Mouse (Mus musculus) liver, embryonic 15.5 days (tissue): ENCODE data around the gene Trp53i11. TPM values are rescaled to one million over a fixed set of nuclear protein-coding genes. Genes with fewer than 3 reads are reported as not detected.
A peak's percentile ranks its signal among the peaks of the same experiment; 100 is the strongest.

Experiments used
- ATAC-seq: fragments of 200-750 bp; cut with Nextera tagmentation; 2 replicates; pipeline ENCODE4 v1.8.0; 2017; ENCODE audit warnings: moderate number of reproducible peaks, mild to moderate bottlenecking, moderate library complexity; ENCODE audit not compliant: insufficient read depth
- H3K27ac ChIP-seq: fragments of 300-500 bp; sonication (generic); replicated peaks from 2 replicates; pipeline ENCODE4 v1.5.1; 2015; ENCODE audit warnings: mild to moderate bottlenecking, inconsistent platforms
- H3K27me3 ChIP-seq: fragments of 300-500 bp; sonication (generic); 2 replicates; pipeline ENCODE4 v1.6.1; 2015; ENCODE audit warnings: mild to moderate bottlenecking, inconsistent platforms
- H3K36me3 ChIP-seq: fragments of 300-500 bp; sonication (generic); replicated peaks from 2 replicates; pipeline ENCODE4 v1.6.1; 2015; ENCODE audit warnings: moderate library complexity, mild to moderate bottlenecking, inconsistent platforms
- H3K4me1 ChIP-seq: fragments of 300-500 bp; sonication (generic); replicated peaks from 2 replicates; pipeline ENCODE4 v1.6.1; 2015; ENCODE audit warnings: inconsistent platforms
- H3K4me2 ChIP-seq: fragments of 300-500 bp; sonication (generic); 2 replicates; pipeline ENCODE4 v1.6.1; 2015; ENCODE audit warnings: moderate library complexity, mild to moderate bottlenecking, inconsistent platforms
- H3K4me3 ChIP-seq: fragments of 300-500 bp; sonication (generic); replicated peaks from 2 replicates; pipeline ENCODE4 v1.5.1; 2015; ENCODE audit warnings: mild to moderate bottlenecking, inconsistent platforms
- H3K9ac ChIP-seq: fragments of 300-500 bp; sonication (generic); 2 replicates; pipeline ENCODE4 v1.6.1; 2015; ENCODE audit warnings: moderate library complexity, mild to moderate bottlenecking, inconsistent platforms
- H3K9me3 ChIP-seq: fragments of 300-500 bp; sonication (generic); replicated peaks from 2 replicates; pipeline ENCODE4 v1.6.1; 2016; ENCODE audit warnings: inconsistent platforms
- WGBS: fragments of 180-500 bp; shearing (Covaris S2); methylation state at CpG from one replicate; pipeline ENCODE4 v1.1.7; 2015; ENCODE audit warnings: mixed read lengths; ENCODE audit not compliant: insufficient replicate concordance; 5-methylcytosine and 5-hydroxymethylcytosine counted together
- polyA plus RNA-seq: library from polyadenylated mRNA; unstranded; fragments of >200 nt; fragmentation: Nextera tagmentation; extraction: Ambion mirVana; gene quantifications from 2 replicates; pipeline ENCODE4 v1.2.1, GENCODE M21; 2015

Trp53i11 gene
- polyA plus RNA-seq, 1 experiment from 2014 or later = 3.4 TPM

GRCm38 (mm10) chr2:93172460-93172859, 14.9 kb upstream of the Trp53i11 start:
- H3K4me1 ChIP-seq = no peaks in the 10 kb centered on the region
- 28% methylated on average over 5 of the region's 5 CpGs for WGBS
- ATAC-seq = no peak
- no peaks in the 10 kb centered on the region for H3K9me3 ChIP-seq
- no peak overlapping the region for H3K4me3 ChIP-seq
- H3K9ac ChIP-seq = no peak overlapping the region
- H3K4me2 ChIP-seq = no peak overlapping the region
- H3K27me3 ChIP-seq = peaks cover 28% of the 10 kb centered on the region
- no peaks in the 10 kb centered on the region for H3K36me3 ChIP-seq
- no peak overlapping the region for H3K27ac ChIP-seq

DNA sequence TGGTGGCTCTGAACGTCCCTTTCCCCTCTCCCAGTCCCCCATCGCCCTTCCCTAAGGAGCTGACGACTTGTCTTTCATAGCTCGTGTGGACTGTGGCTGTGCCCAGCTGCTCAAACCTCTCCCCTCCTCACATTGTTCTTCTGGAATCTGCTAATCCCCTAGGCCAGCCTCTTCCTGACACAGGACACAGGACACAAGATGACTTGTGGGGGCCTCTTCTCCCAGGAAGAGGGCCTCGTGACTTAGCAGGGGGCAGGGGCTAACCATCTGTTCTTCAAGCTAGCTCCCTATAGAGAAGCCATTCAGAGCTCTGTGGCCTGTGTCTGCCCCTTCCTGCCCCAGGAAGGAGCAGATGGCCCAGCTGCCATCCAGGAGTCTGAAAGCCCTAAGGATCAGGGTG, 13.2 kb upstream of the Trp53i11 start:
- ATAC-seq = no peak
- Histone ChIP-seq H3K4me1 (no peaks in the 10 kb centered on the region), H3K4me2 (no peak overlapping the region), H3K4me3 (no peak overlapping the region), H3K9ac (no peak overlapping the region), H3K27me3 (peaks cover 45% of the 10 kb centered on the region), H3K9me3 (no peaks in the 10 kb centered on the region), H3K36me3 (no peaks in the 10 kb centered on the region), H3K27ac (no peak overlapping the region)
- WGBS = 32% methylated on average over 5 of the region's 5 CpGs

DNA sequence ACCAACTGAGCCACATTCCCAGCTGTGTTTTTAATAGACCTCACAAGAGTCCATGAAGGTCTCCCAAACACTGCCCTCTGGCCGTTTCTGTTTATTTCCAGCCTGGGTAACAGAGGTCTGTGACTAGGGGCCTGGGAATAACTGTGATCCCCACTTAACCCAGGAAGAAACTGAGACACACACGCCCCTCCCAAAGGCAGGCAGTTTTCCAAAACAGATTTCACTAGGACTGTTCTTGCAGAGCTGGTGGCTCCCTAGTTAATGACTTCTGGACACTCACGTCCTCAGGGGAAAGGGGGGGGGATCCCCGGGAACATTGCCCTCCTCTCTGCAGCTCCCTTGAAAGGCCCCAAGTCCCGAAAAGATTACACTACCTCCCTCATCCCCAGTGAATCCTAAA, 12.1 kb upstream of the Trp53i11 start:
- H3K9me3 ChIP-seq = no peaks in the 10 kb centered on the region
- no peak overlapping the region for H3K4me3 ChIP-seq
- no peak overlapping the region for H3K4me2 ChIP-seq
- ATAC-seq = no peak
- no peak overlapping the region for H3K27ac ChIP-seq
- 36% methylated on average over 5 of the region's 5 CpGs for WGBS
- H3K9ac ChIP-seq = no peak overlapping the region
- H3K4me1 ChIP-seq = no peaks in the 10 kb centered on the region
- no peaks in the 10 kb centered on the region for H3K36me3 ChIP-seq
- peaks cover 56% of the 10 kb centered on the region for H3K27me3 ChIP-seq

DNA sequence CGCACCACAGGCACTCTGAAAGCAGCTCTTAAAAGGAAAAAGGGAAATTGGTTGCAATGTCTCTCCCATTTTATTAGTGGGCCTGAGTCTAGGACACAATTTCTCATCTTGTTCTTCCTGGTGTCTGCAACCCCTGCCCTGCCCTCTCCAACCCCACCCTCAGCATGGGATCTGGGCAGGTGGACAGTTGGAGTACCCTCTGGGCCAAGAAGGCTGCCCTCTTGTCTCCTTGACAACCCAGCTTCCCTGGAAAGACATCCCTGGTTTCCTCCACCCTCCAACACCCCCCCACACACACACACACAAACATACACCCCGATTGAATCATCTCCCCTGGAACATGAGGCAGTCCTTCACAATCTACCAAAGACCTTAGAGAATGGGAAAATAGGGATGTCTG, 11.6 kb upstream of the Trp53i11 start:
- Histone ChIP-seq H3K27me3 (peaks cover 58% of the 10 kb centered on the region), H3K36me3 (no peaks in the 10 kb centered on the region), H3K4me3 (no peak overlapping the region), H3K9me3 (no peaks in the 10 kb centered on the region), H3K27ac (no peak overlapping the region), H3K9ac (no peak overlapping the region), H3K4me2 (no peak overlapping the region), H3K4me1 (no peaks in the 10 kb centered on the region)
- ATAC-seq = no peak
- 42% methylated on average over 2 of the region's 2 CpGs for WGBS

GRCm38 (mm10) chr2:93176193-93176798, 11.1 kb upstream of the Trp53i11 start:
- Histone ChIP-seq H3K9ac (no peak overlapping the region), H3K4me1 (no peaks in the 10 kb centered on the region)

DNA sequence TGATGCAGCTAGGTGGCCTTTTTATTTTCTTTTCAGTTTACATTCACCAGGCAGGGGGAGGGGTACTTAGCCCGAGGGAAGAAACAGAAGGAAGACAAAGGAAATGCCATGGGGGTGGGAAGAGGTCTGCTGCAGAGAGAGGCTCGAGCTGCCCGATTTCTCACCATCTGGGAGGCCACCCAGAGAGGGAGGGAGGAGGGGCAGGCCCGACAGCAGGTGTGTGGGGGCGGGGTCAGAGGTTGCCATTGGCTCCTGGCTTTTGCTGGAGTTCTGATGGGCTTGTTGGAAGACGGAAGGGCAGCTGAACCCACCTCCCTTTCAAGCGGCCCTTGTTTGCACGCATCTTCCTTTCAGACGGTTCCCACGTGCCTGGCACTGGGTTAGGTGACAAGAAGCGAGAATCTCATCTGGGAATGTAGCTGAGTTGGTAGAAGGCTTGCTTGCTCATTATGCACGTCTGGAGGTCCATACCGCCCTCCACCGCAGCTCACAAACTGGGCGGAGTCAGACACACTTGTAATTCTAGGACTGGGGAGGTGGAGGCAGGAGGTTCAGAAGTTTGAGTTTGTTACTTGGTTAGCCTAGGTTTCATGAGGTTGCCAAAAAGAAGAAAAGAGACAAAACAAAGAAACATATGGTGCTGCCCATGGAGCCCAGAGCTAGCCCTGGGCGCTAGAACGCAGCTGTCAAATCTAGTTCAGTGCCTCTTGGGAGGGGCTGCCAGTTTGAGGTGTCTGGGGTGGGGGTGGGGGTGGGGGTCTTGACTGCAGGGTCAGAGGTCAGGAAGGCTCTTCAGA, 10.3 kb upstream of the Trp53i11 start:
- peaks cover 63% of the 10 kb centered on the region for H3K27me3 ChIP-seq
- H3K36me3 ChIP-seq = no peaks in the 10 kb centered on the region
- 7% methylated on average over 17 of the region's 17 CpGs for WGBS
- no peak overlapping the region for H3K4me3 ChIP-seq
- no peaks in the 10 kb centered on the region for H3K9me3 ChIP-seq
- no peak overlapping the region for H3K9ac ChIP-seq
- H3K4me1 ChIP-seq = no peaks in the 10 kb centered on the region
- no peak overlapping the region for H3K27ac ChIP-seq
- ATAC-seq = no peak
- H3K4me2 ChIP-seq = peak overlapping the region; percentile 13; the same call in 1 of the 2 replicates

More at GRCm38 (mm10) chr2:93176193-93176798, 11.1 kb upstream of the Trp53i11 start:
- no peak overlapping the region for H3K4me2 ChIP-seq
- H3K36me3 ChIP-seq = no peaks in the 10 kb centered on the region
- H3K27ac ChIP-seq = no peak overlapping the region
- peaks cover 56% of the 10 kb centered on the region for H3K27me3 ChIP-seq
- no peaks in the 10 kb centered on the region for H3K9me3 ChIP-seq
- no peak for ATAC-seq
- 23% methylated on average over 4 of the region's 4 CpGs for WGBS
- no peak overlapping the region for H3K4me3 ChIP-seq

DNA sequence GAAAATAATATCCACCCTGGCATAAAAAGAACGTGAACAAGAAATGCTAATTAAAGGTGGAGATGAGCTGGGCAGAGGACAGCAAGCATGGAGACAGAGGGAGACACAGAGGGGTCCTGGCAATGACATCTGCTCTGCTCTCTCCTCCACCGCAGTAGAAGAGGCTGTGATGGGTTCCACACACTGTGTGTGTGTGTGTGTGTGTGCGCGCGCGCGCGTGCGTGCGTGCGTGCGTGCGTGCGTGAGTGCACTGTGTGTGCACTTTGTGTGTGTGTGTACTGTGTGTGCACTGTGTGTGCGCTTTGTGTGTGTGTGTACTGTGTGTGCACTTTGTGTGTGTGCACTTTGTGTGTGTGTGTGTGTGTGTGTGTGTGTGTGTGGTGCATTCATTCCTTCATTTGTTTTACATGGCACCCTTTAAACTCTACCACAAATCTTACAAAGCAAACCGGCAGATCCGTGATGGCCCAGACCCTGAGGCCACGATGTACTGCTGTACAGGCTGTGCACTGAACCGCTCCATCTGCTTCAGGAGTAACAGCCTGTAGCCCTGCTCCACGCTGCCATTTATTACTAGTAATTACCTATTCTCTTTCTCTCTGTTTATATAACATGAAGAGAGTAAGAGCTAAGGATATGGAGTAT, 9.6 kb upstream of the Trp53i11 start:
- 76% methylated on average over 20 of the region's 20 CpGs for WGBS
- no peak overlapping the region for H3K4me2 ChIP-seq
- H3K9ac ChIP-seq = no peak overlapping the region
- H3K4me1 ChIP-seq = no peaks in the 10 kb centered on the region
- peaks cover 68% of the 10 kb centered on the region for H3K27me3 ChIP-seq
- H3K36me3 ChIP-seq = no peaks in the 10 kb centered on the region
- H3K9me3 ChIP-seq = no peaks in the 10 kb centered on the region
- no peak overlapping the region for H3K27ac ChIP-seq
- no peak overlapping the region for H3K4me3 ChIP-seq
- ATAC-seq = no peak

DNA sequence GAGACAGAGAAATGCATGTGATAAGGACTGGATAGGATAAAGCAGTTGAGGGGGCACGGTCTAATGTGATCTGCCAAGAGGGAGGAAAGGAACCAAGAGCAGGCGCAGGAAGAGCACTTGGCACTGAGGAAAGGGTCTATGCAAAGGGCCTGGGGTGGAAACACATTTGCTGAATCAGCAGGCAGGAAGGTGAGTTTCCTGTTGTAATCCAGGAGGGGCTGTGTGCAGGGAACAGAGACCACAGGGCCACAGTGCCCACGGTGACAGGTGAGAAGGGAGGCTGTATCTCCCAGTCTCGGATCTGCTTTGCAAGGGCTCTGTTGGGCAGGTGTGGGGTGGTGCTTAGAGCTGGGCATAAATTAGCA, 9.1 kb upstream of the Trp53i11 start:
- no peak overlapping the region for H3K9ac ChIP-seq
- no peaks in the 10 kb centered on the region for H3K4me1 ChIP-seq
- H3K4me2 ChIP-seq = no peak overlapping the region
- 45% methylated on average over 4 of the region's 4 CpGs for WGBS
- no peaks in the 10 kb centered on the region for H3K36me3 ChIP-seq
- no peaks in the 10 kb centered on the region for H3K9me3 ChIP-seq
- ATAC-seq = no peak
- no peak overlapping the region for H3K27ac ChIP-seq
- peaks cover 73% of the 10 kb centered on the region for H3K27me3 ChIP-seq
- H3K4me3 ChIP-seq = no peak overlapping the region

GRCm38 (mm10) chr2:93179603-93180002, 7.7 kb upstream of the Trp53i11 start:
- Histone ChIP-seq H3K4me3 (no peak overlapping the region), H3K9ac (no peak overlapping the region), H3K9me3 (no peaks in the 10 kb centered on the region), H3K4me2 (no peak overlapping the region), H3K27me3 (peaks cover 86% of the 10 kb centered on the region), H3K27ac (no peak overlapping the region), H3K36me3 (no peaks in the 10 kb centered on the region), H3K4me1 (no peaks in the 10 kb centered on the region)
- ATAC-seq = no peak
- 38% methylated on average over 5 of the region's 5 CpGs for WGBS

DNA sequence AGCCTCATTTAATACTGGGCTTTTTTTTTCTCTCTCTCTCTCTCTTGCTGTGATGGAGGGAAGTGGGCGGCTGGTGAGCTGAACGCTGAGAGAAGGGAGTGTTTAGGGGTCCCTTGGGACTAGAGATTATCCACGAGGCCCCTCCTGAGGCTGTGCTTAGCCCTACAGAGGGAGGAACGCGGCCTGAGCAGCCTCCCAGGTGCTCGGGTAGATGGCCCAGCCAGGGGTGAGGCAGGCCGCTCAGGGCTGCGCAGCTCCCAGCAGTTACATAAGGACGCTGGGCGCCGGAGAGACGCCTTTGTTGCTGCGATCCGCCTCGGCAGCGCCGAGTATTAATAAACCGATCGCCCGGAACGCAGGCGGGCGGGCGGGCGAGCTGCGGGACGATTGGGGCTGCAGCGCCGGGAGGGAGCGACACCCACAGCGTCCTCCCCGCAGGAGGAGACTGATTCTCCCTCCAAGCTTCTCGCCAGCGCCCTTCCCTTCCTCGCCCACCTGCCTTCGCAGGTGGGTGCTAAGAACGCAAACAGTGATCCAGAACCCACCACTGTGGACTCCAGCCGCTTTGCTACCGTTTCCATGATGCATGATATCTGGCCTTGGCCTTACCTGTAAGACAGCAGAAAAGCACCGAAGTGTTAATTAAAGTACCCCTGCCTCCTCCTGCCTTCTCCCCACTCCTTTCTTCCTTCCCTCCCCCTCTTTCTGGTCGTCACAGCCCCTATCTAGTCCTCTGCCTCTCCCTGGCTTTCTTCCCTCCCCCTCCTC, 7.1 kb upstream of the Trp53i11 start:
- Histone ChIP-seq H3K9me3 (no peaks in the 10 kb centered on the region), H3K4me2 (peak overlapping the region; percentile 19; the same call in 1 of the 2 replicates), H3K9ac (no peak overlapping the region), H3K4me3 (no peak overlapping the region), H3K4me1 (no peaks in the 10 kb centered on the region), H3K27me3 (peaks cover 93% of the 10 kb centered on the region), H3K27ac (no peak overlapping the region), H3K36me3 (no peaks in the 10 kb centered on the region)
- WGBS = 2% methylated on average over 41 of the region's 41 CpGs
- no peak for ATAC-seq

GRCm38 (mm10) chr2:93182859-93183258, 4.5 kb upstream of the Trp53i11 start:
- H3K4me1 ChIP-seq = 0 out of 2 replicates have a peak, but pooled peaks cover 3% of the 10 kb centered on the region
- 69% methylated on average over 11 of the region's 11 CpGs for WGBS
- no peak overlapping the region for H3K4me3 ChIP-seq
- no peak overlapping the region for H3K27ac ChIP-seq
- peaks cover 96% of the 10 kb centered on the region for H3K27me3 ChIP-seq
- no peak overlapping the region for H3K4me2 ChIP-seq
- H3K9me3 ChIP-seq = no peaks in the 10 kb centered on the region
- ATAC-seq = no peak
- no peaks in the 10 kb centered on the region for H3K36me3 ChIP-seq
- no peak overlapping the region for H3K9ac ChIP-seq
